Mouse (Mus musculus): Measurements from ENCODE around the gene Pced1a. TPM values are rescaled to one million over a fixed set of nuclear protein-coding genes. Genes with fewer than 3 reads are reported as not detected.
A peak's percentile ranks its signal among the peaks of the same experiment; 100 is the strongest.

Gene Pced1a
- polyA plus RNA-seq, 1 experiment, result 10.4 TPM

DNA sequence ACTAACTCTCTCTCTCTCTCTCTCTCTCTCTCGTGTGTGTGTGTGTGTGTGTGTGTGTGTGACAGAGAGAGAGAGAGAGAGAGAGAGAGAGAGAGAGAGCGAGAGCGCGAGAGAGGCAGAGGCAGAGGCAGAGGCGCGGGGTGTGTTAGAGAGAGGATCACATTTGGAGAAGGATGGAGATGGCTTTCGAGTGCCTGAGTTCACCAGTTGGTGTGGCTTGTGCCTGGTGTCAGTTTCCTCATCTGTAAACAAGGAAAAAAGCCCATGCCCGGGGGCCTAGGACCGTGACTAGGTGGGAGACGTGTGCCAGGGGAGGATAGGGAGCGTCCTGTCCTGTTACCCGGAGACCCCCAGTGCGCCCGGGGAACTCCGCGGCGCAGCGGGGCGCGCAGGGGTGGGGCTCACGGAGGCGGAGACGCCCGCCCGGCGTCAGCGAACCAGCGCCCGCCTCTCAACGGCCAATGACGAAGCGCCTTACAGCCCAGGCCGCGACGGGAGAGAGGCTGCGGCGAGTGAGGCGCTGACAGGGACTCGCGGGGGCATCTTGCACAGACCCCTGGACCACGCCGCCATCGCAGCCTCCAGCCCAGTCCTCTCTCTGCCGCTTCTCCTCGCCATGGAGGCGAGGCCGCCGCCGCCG is 25.4 kb upstream of the Pced1a start, which contains the start of gene Ptpra:
Gene Ptpra (plus strand): TSS at position 485 of the 640 bp plus-strand sequence.
- Histone ChIP-seq H3K27ac (replicated peaks; ENCODE audit: low read depth, low read length) (peak within 1 kb of the TSS; percentile 75), H3K4me3 (ENCODE audit: insufficient read depth, low read depth, low read length) (peak within 1 kb of the TSS; percentile 92), H3K4me1 (ENCODE audit: control insufficient read depth, insufficient read depth, insufficient read length, low read length) (peaks cover 5% of the 10 kb centered on the region)

- Histone ChIP-seq H3K4me3 (ENCODE audit: insufficient read depth, low read depth, low read length) (peak overlapping the region; percentile 92), H3K27ac (replicated peaks; ENCODE audit: low read depth, low read length) (no peak overlapping the region), H3K4me1 (ENCODE audit: control insufficient read depth, insufficient read depth, insufficient read length, low read length) (no peaks in the 10 kb centered on the region; the same call in none of the 2 replicates)
Observed at GRCm38 (mm10) chr2:130449021-130449793, 24.7 kb upstream of the Pced1a start.

- Histone ChIP-seq H3K27ac (replicated peaks; ENCODE audit: low read depth, low read length) (no peak overlapping the region), H3K4me3 (ENCODE audit: insufficient read depth, low read depth, low read length) (no peak overlapping the region), H3K4me1 (ENCODE audit: control insufficient read depth, insufficient read depth, insufficient read length, low read length) (no peaks in the 10 kb centered on the region; the same call in 1 of the 2 replicates)
Observed at GRCm38 (mm10) chr2:130448449-130448848, 23.9 kb upstream of the Pced1a start.

GRCm38 (mm10) chr2:130442162-130442561 is 17.7 kb upstream of the Pced1a start:
- Histone ChIP-seq H3K4me1 (ENCODE audit: control insufficient read depth, insufficient read depth, insufficient read length, low read length) (no peaks in the 10 kb centered on the region), H3K27ac (replicated peaks; ENCODE audit: low read depth, low read length) (no peak overlapping the region), H3K4me3 (ENCODE audit: insufficient read depth, low read depth, low read length) (no peak overlapping the region)

GRCm38 (mm10) chr2:130439840-130440480 is 15.5 kb upstream of the Pced1a start:
- Histone ChIP-seq H3K4me3 (ENCODE audit: insufficient read depth, low read depth, low read length) (no peak overlapping the region), H3K4me1 (ENCODE audit: control insufficient read depth, insufficient read depth, insufficient read length, low read length) (no peaks in the 10 kb centered on the region), H3K27ac (replicated peaks; ENCODE audit: low read depth, low read length) (no peak overlapping the region)

DNA sequence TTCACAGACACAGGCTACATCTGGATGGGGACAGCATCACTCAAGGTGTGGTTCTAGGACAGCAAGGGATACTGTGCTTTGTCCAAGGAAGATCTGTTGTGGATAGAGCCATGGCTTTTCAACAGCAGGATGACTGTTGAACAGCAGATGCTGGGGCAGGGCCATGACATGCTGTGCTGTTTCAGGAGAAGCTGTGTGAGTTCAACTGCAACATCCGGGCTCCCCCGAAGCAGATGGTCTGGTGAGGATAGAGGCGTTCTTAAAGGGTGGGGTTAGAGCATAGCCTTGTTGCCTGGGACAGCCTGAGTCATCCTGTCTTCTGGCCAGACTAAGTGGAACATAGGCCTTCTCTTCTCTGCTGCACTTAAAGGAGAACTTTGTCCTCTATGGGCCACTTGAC is 14.4 kb upstream of the Pced1a start:
- Histone ChIP-seq H3K4me3 (ENCODE audit: insufficient read depth, low read depth, low read length) (no peak overlapping the region), H3K4me1 (ENCODE audit: control insufficient read depth, insufficient read depth, insufficient read length, low read length) (no peaks in the 10 kb centered on the region)

GRCm38 (mm10) chr2:130436769-130437168 is 12.3 kb upstream of the Pced1a start:
- Histone ChIP-seq H3K4me1 (ENCODE audit: control insufficient read depth, insufficient read depth, insufficient read length, low read length) (no peaks in the 10 kb centered on the region), H3K4me3 (ENCODE audit: insufficient read depth, low read depth, low read length) (no peak overlapping the region), H3K27ac (replicated peaks; ENCODE audit: low read depth, low read length) (no peak overlapping the region)

More for the DNA sequence above, 14.4 kb upstream of the Pced1a start:
- no peak overlapping the region for H3K27ac ChIP-seq (replicated peaks; ENCODE audit: low read depth, low read length)

DNA sequence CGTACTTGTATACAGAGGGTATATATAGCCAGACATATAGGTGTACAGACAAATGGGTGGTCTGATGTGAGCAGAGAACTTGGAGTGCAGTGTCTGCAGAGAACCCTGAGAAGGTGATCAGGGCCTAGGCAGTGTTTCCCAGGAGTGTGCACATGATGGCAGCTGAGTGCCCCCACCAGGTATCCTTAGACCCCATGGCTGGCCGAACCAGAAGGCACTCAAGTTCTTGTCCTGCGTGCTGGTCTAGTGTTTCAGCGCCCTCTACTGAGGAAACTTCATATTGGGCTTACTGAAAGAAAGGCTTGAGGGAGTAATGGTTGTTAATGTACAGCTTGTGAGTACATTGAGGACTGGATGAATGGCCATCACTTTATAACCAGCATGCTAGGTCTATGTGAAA is 8.7 kb upstream of the Pced1a start:
- H3K4me3 ChIP-seq (ENCODE audit: insufficient read depth, low read depth, low read length), result no peak overlapping the region
- H3K27ac ChIP-seq (replicated peaks; ENCODE audit: low read depth, low read length), result no peak overlapping the region
- no peaks in the 10 kb centered on the region for H3K4me1 ChIP-seq (ENCODE audit: control insufficient read depth, insufficient read depth, insufficient read length, low read length)

- Histone ChIP-seq H3K4me3 (ENCODE audit: insufficient read depth, low read depth, low read length) (no peak overlapping the region), H3K4me1 (ENCODE audit: control insufficient read depth, insufficient read depth, insufficient read length, low read length) (no peaks in the 10 kb centered on the region), H3K27ac (replicated peaks; ENCODE audit: low read depth, low read length) (no peak overlapping the region)
Observed at GRCm38 (mm10) chr2:130432157-130432556, 7.7 kb upstream of the Pced1a start.

DNA sequence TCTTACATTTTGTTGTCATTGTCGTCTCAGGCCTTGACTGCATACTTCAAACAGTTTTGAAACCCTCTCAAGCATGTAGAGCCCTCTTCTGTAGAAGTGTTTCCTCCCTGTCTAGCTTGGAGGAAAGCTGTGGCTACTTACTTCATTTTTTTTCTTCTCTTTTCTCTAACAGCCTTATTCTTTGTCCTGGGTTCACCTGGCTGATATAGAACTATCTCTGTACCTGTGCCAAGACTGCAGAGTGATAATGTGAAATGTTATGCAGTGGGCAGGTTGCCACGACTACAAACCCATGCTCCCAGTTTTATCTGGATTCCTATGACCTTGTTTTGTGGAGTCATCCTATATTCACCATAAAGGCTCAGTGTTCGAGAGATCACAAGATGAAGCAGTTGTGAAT is 6.0 kb upstream of the Pced1a start:
- Histone ChIP-seq H3K4me1 (ENCODE audit: control insufficient read depth, insufficient read depth, insufficient read length, low read length) (no peaks in the 10 kb centered on the region), H3K4me3 (ENCODE audit: insufficient read depth, low read depth, low read length) (no peak overlapping the region), H3K27ac (replicated peaks; ENCODE audit: low read depth, low read length) (no peak overlapping the region)

GRCm38 (mm10) chr2:130429851-130430250 is 5.3 kb upstream of the Pced1a start:
- Histone ChIP-seq H3K4me3 (ENCODE audit: insufficient read depth, low read depth, low read length) (no peak overlapping the region), H3K4me1 (ENCODE audit: control insufficient read depth, insufficient read depth, insufficient read length, low read length) (no peaks in the 10 kb centered on the region), H3K27ac (replicated peaks; ENCODE audit: low read depth, low read length) (no peak overlapping the region)

DNA sequence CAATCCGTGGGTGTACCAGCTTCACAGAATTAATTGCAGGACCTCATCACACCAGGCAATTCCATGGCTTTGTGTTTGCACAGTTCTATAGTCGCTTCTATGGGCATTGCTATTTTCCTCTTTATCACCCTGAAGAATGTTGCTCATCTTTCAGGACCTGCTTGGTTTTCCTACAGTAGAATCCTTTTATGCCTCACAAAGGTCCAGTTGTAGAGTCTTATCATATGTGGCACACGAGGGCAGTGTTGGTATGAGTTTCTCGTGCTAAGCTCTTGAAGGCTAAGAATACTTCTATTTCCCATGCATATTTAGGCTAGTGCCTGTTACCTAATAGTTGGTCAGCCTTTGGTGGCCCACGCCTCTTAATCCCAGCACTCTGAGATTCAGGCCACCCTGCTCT is 611 bp upstream of the Pced1a start:
- Histone ChIP-seq H3K4me1 (ENCODE audit: control insufficient read depth, insufficient read depth, insufficient read length, low read length) (peaks cover 5% of the 10 kb centered on the region), H3K4me3 (ENCODE audit: insufficient read depth, low read depth, low read length) (peak overlapping the region; percentile 81), H3K27ac (replicated peaks; ENCODE audit: low read depth, low read length) (no peak overlapping the region)

- peaks cover 5% of the 10 kb centered on the region for H3K4me1 ChIP-seq (ENCODE audit: control insufficient read depth, insufficient read depth, insufficient read length, low read length)
- peak overlapping the region; percentile 54 for H3K27ac ChIP-seq (replicated peaks; ENCODE audit: low read depth, low read length)
- H3K4me3 ChIP-seq (ENCODE audit: insufficient read depth, low read depth, low read length), result peak overlapping the region; percentile 81
Observed at GRCm38 (mm10) chr2:130423397-130424125, 940 bp downstream of the Pced1a start.

DNA sequence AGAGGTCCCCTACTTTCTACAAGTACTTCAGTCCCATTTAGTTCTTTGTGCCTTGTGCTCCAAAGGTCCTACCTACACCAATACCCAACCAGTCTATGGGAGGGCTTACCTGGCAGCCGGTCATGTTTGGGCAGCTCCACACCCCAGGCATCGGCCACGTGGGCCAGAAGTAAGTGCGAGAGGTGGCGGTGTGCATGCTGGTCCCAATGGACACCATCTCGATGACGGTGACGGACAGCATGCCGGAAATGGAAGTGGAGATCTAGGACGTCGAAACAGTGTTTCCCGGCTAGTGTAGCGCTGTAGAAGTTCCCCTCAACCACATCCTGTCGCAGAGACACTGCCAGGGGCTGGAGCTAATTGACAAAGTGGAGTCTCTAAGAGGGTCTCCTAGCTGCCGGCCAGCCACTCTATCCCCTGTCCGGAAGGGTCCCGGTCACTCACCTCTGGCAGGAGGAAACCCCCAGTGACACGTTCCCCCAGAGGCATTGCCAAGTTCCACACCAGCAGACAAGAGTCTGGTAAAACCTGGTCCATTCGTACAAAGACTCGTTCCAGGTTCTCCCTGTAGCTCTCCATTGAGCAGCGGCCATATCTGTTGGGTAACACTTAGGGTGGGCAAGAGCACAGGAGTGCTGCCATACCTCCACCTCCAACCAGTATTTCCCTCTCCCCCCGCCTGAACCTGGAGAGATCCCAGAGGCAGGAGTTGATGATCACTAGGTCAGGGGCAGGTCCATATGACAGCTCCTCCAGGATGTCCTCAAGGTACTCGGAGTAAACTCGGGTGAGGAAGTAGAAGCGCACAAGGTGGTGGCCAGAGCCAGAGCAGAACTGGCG is 2.5 kb downstream of the Pced1a start:
- Histone ChIP-seq H3K4me1 (ENCODE audit: control insufficient read depth, insufficient read depth, insufficient read length, low read length) (peaks cover 5% of the 10 kb centered on the region), H3K27ac (replicated peaks; ENCODE audit: low read depth, low read length) (no peak overlapping the region), H3K4me3 (ENCODE audit: insufficient read depth, low read depth, low read length) (no peak overlapping the region)

Data from brown adipose tissue, adult 24 weeks (tissue).